Mouse (Mus musculus) kidney, embryonic 16.5 days (tissue): ENCODE data around the gene Klra17. TPM values are rescaled to one million over a fixed set of nuclear protein-coding genes. Genes with fewer than 3 reads are reported as not detected.
"Not testable (repeated sequence)": the region's sequence is repeated elsewhere in the genome, so short reads cannot be mapped to it uniquely, and the experiment has no call there.

Experiments
- ATAC-seq: fragments of 200-750 bp; cut with Nextera tagmentation; 2 replicates; pipeline ENCODE4 v1.8.0; 2017; ENCODE audit warnings: moderate TSS enrichment; ENCODE audit not compliant: low FRiP score, low TSS enrichment
- H3K27ac ChIP-seq: fragments of 300-500 bp; sonication (generic); 2 replicates; pipeline ENCODE4 v1.5.1; 2014; ENCODE audit warnings: low read length
- H3K27me3 ChIP-seq: fragments of 300-500 bp; sonication (generic); 2 replicates; pipeline ENCODE4 v1.6.1; 2014; ENCODE audit warnings: low read length, control low read depth, mixed read lengths; ENCODE audit not compliant: insufficient read depth
- H3K36me3 ChIP-seq: fragments of 300-500 bp; sonication (generic); 2 replicates; pipeline ENCODE4 v1.6.1; 2014; ENCODE audit warnings: low read length, control low read depth, mixed read lengths; ENCODE audit not compliant: insufficient read depth
- H3K4me1 ChIP-seq: fragments of 300-500 bp; sonication (generic); 2 replicates; pipeline ENCODE4 v1.6.1; 2014; ENCODE audit warnings: low read length, control low read depth, mixed read lengths; ENCODE audit not compliant: insufficient read depth
- H3K4me2 ChIP-seq: fragments of 300-500 bp; sonication (generic); replicated peaks from 2 replicates; pipeline ENCODE4 v1.6.1; 2014; ENCODE audit warnings: low read depth, low read length
- H3K4me3 ChIP-seq: fragments of 300-500 bp; sonication (generic); 2 replicates; pipeline ENCODE4 v1.5.1; 2014; ENCODE audit warnings: mild to moderate bottlenecking, low read length
- H3K9ac ChIP-seq: fragments of 300-500 bp; sonication (generic); replicated peaks from 2 replicates; pipeline ENCODE4 v1.6.1; 2014; ENCODE audit warnings: low read length
- H3K9me3 ChIP-seq: fragments of 300-500 bp; sonication (generic); 2 replicates; pipeline ENCODE4 v1.6.1; 2016; ENCODE audit warnings: low read length, control low read depth
- WGBS: fragments of 180-500 bp; shearing (Covaris S2); extraction: QIAGEN DNeasy Blood & Tissue Kit; methylation state at CpG from one replicate; pipeline ENCODE4 v1.1.7; 2014; 5-methylcytosine and 5-hydroxymethylcytosine counted together
- polyA plus RNA-seq: library from polyadenylated mRNA; unstranded; fragments of >200 nt; fragmentation: Nextera tagmentation; extraction: Ambion mirVana; gene quantifications from 2 replicates; pipeline ENCODE4 v1.2.1, GENCODE M21; 2015

The Klra17 gene
- not detected in 2 replicates for polyA plus RNA-seq

DNA sequence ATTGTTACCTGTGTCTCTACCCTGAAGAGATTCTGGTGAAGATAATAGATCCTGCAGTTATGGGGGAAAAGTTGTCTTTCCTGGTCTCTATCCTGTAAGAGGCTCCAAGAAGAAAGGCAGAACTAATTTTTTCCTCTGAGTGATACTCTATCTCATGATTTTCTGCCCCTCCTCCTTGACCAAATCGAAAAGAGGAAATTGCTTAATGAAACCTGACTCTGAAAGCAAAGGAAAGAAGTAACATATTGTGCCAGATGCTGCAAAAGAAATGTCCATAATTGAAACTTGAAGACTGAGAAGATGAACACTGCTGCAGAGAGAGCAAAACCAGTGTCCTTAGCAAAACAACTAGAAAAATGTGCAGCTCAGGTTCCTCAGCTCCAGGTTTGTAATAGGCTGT lies at the start of gene Klra17:
Klra17 (minus strand) TSS at position 124 of the 400 bp plus-strand sequence.
- H3K9me3 ChIP-seq: peaks cover 2% of the 10 kb centered on the region; the same call in 1 of the 2 replicates
- 27% methylated on average over 1 of the region's 1 CpGs for WGBS
- H3K27me3 ChIP-seq: no peaks in the 10 kb centered on the region
- no peak within 1 kb of the TSS for H3K4me3 ChIP-seq
- no peak within 1 kb of the TSS for H3K9ac ChIP-seq
- H3K4me2 ChIP-seq: no peak within 1 kb of the TSS
- H3K4me1 ChIP-seq: no peaks in the 10 kb centered on the region
- H3K27ac ChIP-seq: no peak within 1 kb of the TSS
- ATAC-seq: no peak
- no peaks in the 10 kb centered on the region for H3K36me3 ChIP-seq

- H3K27me3 ChIP-seq, H3K4me3 ChIP-seq, H3K4me1 ChIP-seq, H3K9ac ChIP-seq, H3K36me3 ChIP-seq, ATAC-seq, H3K27ac ChIP-seq, H3K4me2 ChIP-seq: not testable (repeated sequence)
- H3K9me3 ChIP-seq: peaks cover 17% of the 10 kb centered on the region
Observed at GRCm38 (mm10) chr6:129917476-129917946, 41.0 kb upstream of the Klra17 start, which contains the start of gene Klra5. Klra5 (minus strand) TSS chr6:129917650.

- Histone ChIP-seq H3K27ac (no peak overlapping the region), H3K36me3 (no peaks in the 10 kb centered on the region), H3K4me1 (no peaks in the 10 kb centered on the region), H3K9me3 (peaks cover 14% of the 10 kb centered on the region), H3K4me3 (no peak overlapping the region), H3K4me2 (no peak overlapping the region), H3K9ac (no peak overlapping the region), H3K27me3 (no peaks in the 10 kb centered on the region)
- WGBS: 76% methylated on average over 1 of the region's 1 CpGs
- no peak for ATAC-seq
Observed at GRCm38 (mm10) chr6:129916996-129917395, 40.5 kb upstream of the Klra17 start.

DNA sequence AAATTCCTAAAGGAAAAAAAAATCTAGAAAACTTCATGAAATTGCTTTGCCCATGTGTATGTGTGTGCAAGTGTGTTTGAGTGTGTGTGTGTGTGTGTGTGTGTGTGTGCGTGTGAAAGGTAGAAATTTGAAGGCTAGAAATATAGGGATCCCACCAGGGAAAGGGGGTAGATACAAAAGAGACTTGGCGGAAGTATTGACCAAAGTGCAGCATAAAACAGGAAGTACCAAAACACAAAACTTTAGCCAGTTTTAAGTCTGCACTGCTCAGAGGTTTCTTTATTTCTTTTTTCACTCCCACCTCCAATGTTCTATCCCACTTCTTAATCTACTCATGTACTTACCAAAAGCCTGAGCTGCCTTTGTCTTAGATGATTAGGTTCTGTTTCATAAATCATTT lies 6.1 kb upstream of the Klra17 start:
- H3K27ac ChIP-seq: no peak overlapping the region
- no peak overlapping the region for H3K4me2 ChIP-seq
- peaks cover 2% of the 10 kb centered on the region; the same call in 1 of the 2 replicates for H3K9me3 ChIP-seq
- H3K4me1 ChIP-seq: no peaks in the 10 kb centered on the region
- H3K9ac ChIP-seq: no peak overlapping the region
- WGBS: 82% methylated on average over 2 of the region's 2 CpGs
- H3K4me3 ChIP-seq: no peak overlapping the region
- H3K27me3 ChIP-seq: no peaks in the 10 kb centered on the region
- no peak for ATAC-seq
- H3K36me3 ChIP-seq: no peaks in the 10 kb centered on the region

GRCm38 (mm10) chr6:129862349-129862748 lies 14.1 kb downstream of the Klra17 start, which contains the start of gene Gm17631:
Gm17631 (plus strand) TSS chr6:129862649.
- not testable (repeated sequence) for H3K27ac ChIP-seq, H3K4me2 ChIP-seq
- WGBS: no CpG with 5 or more reads among the region's 3 CpGs

GRCm38 (mm10) chr6:129825559-129825958 lies 50.9 kb downstream of the Klra17 start:
- Histone ChIP-seq H3K27ac (no peak overlapping the region), H3K27me3 (no peaks in the 10 kb centered on the region), H3K9me3 (no peaks in the 10 kb centered on the region), H3K4me2 (no peak overlapping the region), H3K36me3 (no peaks in the 10 kb centered on the region), H3K4me3 (no peak overlapping the region), H3K9ac (no peak overlapping the region), H3K4me1 (no peaks in the 10 kb centered on the region)
- WGBS: 81% methylated on average over 1 of the region's 1 CpGs
- ATAC-seq: no peak

More at GRCm38 (mm10) chr6:129862349-129862748, 14.1 kb downstream of the Klra17 start, which contains the start of gene Gm17631:
- not testable (repeated sequence) for H3K27me3 ChIP-seq, H3K9ac ChIP-seq, H3K4me3 ChIP-seq, H3K4me1 ChIP-seq, H3K36me3 ChIP-seq, ATAC-seq, H3K9me3 ChIP-seq

DNA sequence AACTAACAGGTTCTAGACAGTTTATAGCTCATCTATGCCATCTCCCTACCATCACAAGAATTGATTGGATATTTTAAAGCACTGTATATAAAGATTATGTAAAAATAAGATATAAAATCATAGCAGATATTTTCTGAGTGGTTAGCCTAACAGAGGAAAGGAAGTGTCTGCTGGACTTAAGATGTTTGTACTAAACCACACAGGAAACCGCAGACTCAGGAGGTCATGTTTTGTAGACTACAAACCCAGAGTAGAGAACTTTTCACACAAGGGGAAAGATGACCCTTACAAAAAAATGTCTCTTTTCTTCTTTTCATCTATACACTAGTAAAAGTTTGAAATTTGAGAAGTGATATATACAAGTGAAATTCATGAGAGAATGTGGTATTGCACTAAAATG lies 52.5 kb downstream of the Klra17 start:
- Histone ChIP-seq H3K36me3 (no peaks in the 10 kb centered on the region), H3K9ac (no peak overlapping the region), H3K4me3 (no peak overlapping the region), H3K9me3 (no peaks in the 10 kb centered on the region), H3K4me1 (no peaks in the 10 kb centered on the region), H3K4me2 (no peak overlapping the region), H3K27me3 (no peaks in the 10 kb centered on the region), H3K27ac (no peak overlapping the region)
- no peak for ATAC-seq
- WGBS: 84% methylated on average over 1 of the region's 1 CpGs

- ATAC-seq: no peak
- H3K4me1 ChIP-seq: no peaks in the 10 kb centered on the region
- H3K9me3 ChIP-seq: no peaks in the 10 kb centered on the region
- H3K9ac ChIP-seq: no peak overlapping the region
- no peaks in the 10 kb centered on the region for H3K36me3 ChIP-seq
- no peak overlapping the region for H3K4me2 ChIP-seq
- H3K27me3 ChIP-seq: no peaks in the 10 kb centered on the region
- no peak overlapping the region for H3K4me3 ChIP-seq
- 65% methylated on average over 3 of the region's 3 CpGs for whole genome bisulfite sequencing
- H3K27ac ChIP-seq: no peak overlapping the region
Observed at GRCm38 (mm10) chr6:129817731-129818130, 58.7 kb downstream of the Klra17 start.

- H3K36me3 ChIP-seq, H3K4me3 ChIP-seq, H3K9ac ChIP-seq, H3K4me2 ChIP-seq, H3K27ac ChIP-seq, ATAC-seq, H3K4me1 ChIP-seq, H3K27me3 ChIP-seq, H3K9me3 ChIP-seq: not testable (repeated sequence)
- WGBS: 87% methylated on average over 3 of the region's 3 CpGs
Observed at GRCm38 (mm10) chr6:129784170-129784569, 92.3 kb downstream of the Klra17 start, which contains the start of gene Gm156. Gm156 (minus strand) TSS chr6:129784270.
